Mouse (Mus musculus): ENCODE data around the gene Eml6. TPM values are rescaled to one million over a fixed set of nuclear protein-coding genes. Genes with fewer than 3 reads are reported as not detected.

Gene Eml6
- polyA plus RNA-seq, 1 experiment from 2014 or later: 0.84 TPM

Other genes with a start within 250 kb of the Eml6 start
- gene 4931440F15Rik, start 200.4 kb downstream of the Eml6 start, polyA plus RNA-seq (2014; fragmentation: Nextera tagmentation; extraction: Ambion mirVana): 0.13 and 0.20 TPM in 2 replicates
- 209 and 215 TPM in 2 replicates for gene Sptbn1, start 242.1 kb upstream of the Eml6 start, polyA plus RNA-seq (2014; fragmentation: Nextera tagmentation; extraction: Ambion mirVana)

All from heart, embryonic 14.5 days (tissue).